Mouse (Mus musculus) urinary bladder, adult 2 months (tissue): ENCODE results near the gene Timmdc1. TPM values are rescaled to one million over a fixed set of nuclear protein-coding genes. Genes with fewer than 3 reads are reported as not detected.

Experiments used
- DNase-seq: peaks from one replicate; pipeline ENCODE4 v3.0.0; 2022; ENCODE audit warnings: low spot score
- polyA plus RNA-seq: library from polyadenylated mRNA; depleted of rRNA; stranded (reverse); fragments of >200 nt; gene quantifications from 2 replicates; pipeline ENCODE4 v1.2.3, GENCODE M21; 2012; rRNA removed

The Timmdc1 gene
- polyA plus RNA-seq, 1 experiment: 14.7 TPM

GRCm38 (mm10) chr16:38463305-38463704, 59.2 kb downstream of the Timmdc1 start:
- DNase-seq: no peak

GRCm38 (mm10) chr16:38462161-38462560, 60.3 kb downstream of the Timmdc1 start:
- DNase-seq: no peak

- no peak for DNase-seq
Observed at GRCm38 (mm10) chr16:38461749-38462148, 60.7 kb downstream of the Timmdc1 start.

DNA sequence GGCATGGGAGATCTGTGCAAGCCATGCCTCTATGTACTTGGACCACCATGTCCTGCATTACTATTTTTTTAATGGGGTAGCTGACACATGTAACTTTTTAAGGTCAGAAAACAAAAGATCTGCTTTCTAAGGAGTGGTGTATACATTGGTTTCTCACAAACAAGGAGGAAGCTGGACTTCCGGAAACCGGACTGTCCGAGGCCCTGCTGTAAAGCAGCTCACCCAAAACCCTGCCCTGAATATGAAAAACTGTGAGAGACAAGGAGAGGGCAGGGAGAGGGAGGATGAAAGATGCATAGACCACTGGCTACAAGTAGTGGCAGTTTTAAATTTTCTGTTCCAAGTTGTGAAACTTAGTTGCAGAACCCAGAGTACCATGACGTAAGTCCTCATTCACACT, 62.5 kb downstream of the Timmdc1 start:
- no peak for DNase-seq

- no peak for DNase-seq
Observed at GRCm38 (mm10) chr16:38458600-38459280, 63.7 kb downstream of the Timmdc1 start.

DNA sequence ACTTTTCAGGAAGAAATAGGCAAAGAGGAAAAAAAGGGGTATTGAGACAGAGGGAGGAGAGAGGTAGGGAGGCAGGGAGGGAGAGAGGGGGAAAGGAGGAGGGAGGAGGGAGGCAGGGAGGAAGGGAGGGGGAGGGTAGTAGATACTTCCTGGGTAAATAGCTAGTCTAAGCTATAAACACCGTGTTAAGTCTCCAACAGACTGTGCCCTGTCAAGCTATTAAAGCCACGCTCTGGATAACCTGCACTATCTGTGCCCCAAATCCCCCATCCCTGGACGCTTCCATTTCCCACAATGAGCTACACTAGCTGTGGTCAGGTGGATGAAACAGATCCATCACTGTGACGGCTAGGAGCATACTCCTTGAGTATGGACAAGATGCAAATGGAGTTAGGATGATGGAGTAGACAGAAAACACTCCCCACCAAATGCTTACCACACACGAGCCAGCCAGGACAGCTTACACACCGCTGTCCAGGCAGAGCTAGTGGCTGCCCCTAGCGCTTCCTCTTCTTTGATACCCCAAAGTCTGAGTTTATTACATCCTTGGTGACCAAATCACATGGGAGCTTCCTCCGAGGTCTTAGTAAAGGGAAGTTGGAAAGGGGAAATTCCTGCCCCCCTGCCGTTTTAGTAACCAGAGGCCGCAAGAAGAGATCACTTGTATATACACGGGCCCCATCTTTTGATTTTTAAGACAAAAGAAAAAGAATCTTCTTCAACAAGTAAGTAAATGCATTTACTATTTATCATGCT, 65.5 kb downstream of the Timmdc1 start:
- no peak for DNase-seq

- DNase-seq: no peak
Observed at GRCm38 (mm10) chr16:38455511-38456418, 66.7 kb downstream of the Timmdc1 start, which contains the start of gene Cd80. TSS of gene Cd80 (plus strand) at chr16:38455561.

DNA sequence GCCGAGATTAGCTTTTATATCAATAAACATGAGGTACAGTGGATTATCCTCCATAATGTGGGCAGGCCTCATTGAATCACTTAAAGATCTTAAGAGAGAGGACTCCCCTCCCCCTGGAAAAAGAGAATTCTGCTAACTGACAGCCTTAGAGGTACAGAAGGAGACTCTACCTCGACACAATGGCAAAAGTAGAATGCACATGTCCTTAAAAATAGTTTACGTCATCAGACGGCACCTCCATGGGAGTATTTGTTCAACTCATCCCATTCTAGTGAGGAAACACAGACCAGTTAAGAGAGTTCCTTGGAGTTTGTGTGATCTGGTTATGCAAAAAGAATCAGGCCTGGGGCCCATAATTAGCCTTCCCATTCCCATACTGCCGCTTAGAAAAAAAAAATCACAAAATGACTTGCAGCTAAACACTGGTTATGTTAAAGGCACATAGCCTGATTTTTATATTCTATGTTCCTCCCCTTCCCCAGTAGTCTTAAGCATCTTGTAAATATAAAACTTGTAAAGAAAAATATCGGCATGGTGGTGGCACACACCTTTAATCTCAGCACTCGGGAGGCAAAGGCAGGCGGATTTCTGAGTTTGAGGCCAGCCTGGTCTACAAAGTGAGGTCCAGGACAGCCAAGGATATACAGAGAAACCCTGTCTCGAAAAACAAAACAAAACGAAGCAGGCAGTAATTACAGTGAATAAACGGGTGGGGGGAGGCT, 67.8 kb downstream of the Timmdc1 start:
- DNase-seq: no peak

- no peak for DNase-seq
Observed at GRCm38 (mm10) chr16:38453952-38454351, 68.5 kb downstream of the Timmdc1 start.

DNA sequence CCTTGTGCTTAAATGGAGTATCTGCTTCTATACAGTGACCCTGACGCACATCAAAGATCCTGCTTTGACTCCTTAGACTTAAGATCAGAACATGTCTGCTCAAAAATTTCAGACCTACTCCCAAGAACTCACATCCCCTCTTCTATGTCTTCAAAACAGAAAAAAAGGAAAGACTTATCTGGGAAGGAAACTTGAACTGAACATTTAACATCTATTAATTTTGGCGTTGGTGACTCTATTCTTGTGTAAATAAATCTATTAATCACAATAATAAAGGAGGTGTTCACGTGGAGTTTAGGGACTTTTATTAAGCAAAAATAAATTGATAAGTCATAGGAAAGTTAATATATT, 69.3 kb downstream of the Timmdc1 start:
- no peak for DNase-seq

DNA sequence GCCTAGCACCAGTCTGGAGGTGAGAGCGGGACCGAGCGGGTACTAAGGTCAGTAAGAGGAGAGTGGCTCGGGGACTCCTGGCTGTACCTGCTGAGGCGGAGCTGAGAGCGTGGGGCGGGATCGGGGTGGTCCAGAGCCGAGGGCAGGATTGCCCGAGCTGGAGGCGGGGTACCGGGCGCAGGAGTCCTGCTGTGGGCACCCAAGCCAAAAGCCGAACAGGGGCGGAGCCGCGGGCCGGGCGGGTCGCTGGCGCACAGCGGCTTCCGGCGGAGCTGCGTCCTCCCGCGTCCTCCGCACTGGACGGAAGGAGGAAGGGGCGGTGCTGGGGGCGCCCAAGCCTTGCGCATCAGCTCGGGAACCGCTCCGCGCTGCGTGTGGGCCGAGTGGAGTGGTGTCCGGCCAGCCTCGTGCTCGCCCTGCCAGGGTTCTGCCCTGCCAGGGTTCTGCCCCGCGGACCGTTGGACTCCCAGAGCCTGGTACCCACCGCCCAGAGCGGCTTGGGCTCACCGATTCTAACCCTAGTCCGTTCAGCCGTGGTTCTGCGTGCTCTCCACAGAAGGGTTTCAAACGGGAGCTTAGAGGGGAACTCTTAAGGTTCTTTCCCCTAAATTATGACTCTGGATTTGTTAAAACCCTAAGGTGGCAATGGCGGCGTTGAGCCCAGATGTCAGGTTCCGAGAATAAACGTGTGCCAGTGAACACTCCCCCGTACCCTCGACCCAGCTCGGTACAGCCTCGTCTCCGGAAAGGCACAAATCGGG, 69.8 kb downstream of the Timmdc1 start, which contains the start of gene Adprh:
TSS of gene Adprh (minus strand) at position 262 of the 761 bp plus-strand sequence.
- DNase-seq: peak; percentile 97

DNA sequence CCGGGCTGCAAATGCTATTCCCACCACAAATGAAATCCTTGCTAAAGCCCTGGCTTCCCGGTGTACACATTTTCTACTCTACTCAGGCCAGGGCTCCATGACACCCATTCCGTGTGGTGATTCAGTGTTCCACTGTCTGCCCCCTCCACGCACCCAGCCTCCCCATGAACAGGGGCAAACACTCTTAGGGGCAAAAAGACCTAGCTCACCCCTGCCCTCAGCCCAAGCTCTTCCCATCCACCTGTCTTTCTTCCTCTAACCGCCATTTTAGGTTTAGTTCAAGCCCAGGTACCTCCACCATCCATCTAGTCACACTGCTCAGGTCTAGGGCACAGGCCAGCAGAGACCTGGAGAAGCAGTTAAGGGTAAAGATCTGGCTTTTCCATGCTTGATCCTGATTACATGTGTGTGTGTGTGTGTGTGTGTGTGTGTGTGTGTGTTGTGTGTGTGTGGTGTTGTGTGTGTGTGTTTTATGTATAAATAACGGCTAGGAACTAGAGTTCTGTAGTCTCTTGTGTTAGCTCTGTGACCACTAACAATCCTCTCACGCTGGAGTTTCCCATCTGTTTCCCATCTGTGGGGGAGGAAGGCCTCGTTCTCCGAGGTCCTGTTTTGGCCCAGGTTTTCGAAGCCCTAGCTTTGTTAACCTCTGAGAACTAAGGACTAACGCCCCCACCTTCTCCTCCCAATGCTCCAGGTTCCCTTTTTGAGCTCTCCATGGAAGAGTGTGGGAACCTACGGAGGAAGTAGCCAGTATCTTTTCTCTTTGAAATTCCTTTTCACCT, 70.8 kb downstream of the Timmdc1 start:
- no peak for DNase-seq

GRCm38 (mm10) chr16:38450707-38451106, 71.8 kb downstream of the Timmdc1 start:
- no peak for DNase-seq

DNA sequence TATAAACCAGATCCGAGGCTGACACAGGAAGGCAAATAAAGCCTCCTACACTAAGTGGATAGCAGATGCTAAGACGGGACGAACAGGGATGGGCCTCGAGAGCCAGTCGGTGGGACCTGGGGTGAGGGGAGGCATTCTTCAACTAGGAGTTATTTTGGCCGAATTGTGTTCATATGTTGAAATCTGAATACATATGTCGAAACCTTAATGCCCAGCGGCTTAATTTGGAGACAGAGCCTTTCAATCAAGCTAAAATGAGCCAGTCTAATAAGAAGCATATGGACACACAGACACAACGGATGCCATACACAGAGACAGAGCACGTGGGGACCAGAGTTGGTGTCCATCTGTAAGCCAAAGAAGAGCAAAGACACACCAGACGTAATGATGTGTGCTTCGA, 74.0 kb downstream of the Timmdc1 start:
- no peak for DNase-seq

Other genes with a start within 250 kb of the Timmdc1 start
- 0.03 TPM in 1 of 2 replicates, not detected in the other for gene Nr1i2, start 227.8 kb downstream of the Timmdc1 start, polyA plus RNA-seq
- gene Maats1, start 180.5 kb downstream of the Timmdc1 start, polyA plus RNA-seq: 0.07 and 0.10 TPM in 2 replicates
- gene Cox17, start 175.7 kb downstream of the Timmdc1 start, polyA plus RNA-seq: 203 and 240 TPM in 2 replicates
- gene Gm21987, start 175.6 kb downstream of the Timmdc1 start, polyA plus RNA-seq: 0.25 TPM in 1 of 2 replicates, not detected in the other
- gene Popdc2, start 160.5 kb downstream of the Timmdc1 start, polyA plus RNA-seq: 167 and 176 TPM in 2 replicates
- gene Pla1a, start 89.5 kb downstream of the Timmdc1 start, polyA plus RNA-seq: 12.7 and 13.8 TPM in 2 replicates
- gene Adprh, start 70.0 kb downstream of the Timmdc1 start, polyA plus RNA-seq: 44.3 and 44.8 TPM in 2 replicates
- gene Cd80, start 67.1 kb downstream of the Timmdc1 start, polyA plus RNA-seq: 1.8 and 2.4 TPM in 2 replicates
- 39.9 and 40.8 TPM in 2 replicates for gene Poglut1, start 27.6 kb upstream of the Timmdc1 start, polyA plus RNA-seq
- 72.3 and 91.6 TPM in 2 replicates for gene Tmem39a, start 36.0 kb upstream of the Timmdc1 start, polyA plus RNA-seq
- 7.8 and 13.3 TPM in 2 replicates for gene Arhgap31, start 190.6 kb upstream of the Timmdc1 start, polyA plus RNA-seq
- gene B4galt4, start 219.6 kb upstream of the Timmdc1 start, polyA plus RNA-seq: 16.6 and 17.2 TPM in 2 replicates